Mouse (Mus musculus) megakaryocyte, embryonic 14.5 days (primary cell): Measurements from ENCODE around the gene Tet3.

Source experiments
- FLI1 ChIP-seq: IDR thresholded peaks from 2 replicates; pipeline ENCODE4 v1.6.1; 2012; ENCODE audit warnings: low read length, inconsistent platforms, mixed read lengths
- GATA1 ChIP-seq: IDR thresholded peaks from 3 replicates; pipeline ENCODE4 v1.6.1; 2012; ENCODE audit warnings: mixed read lengths, low read length, inconsistent platforms, borderline replicate concordance

DNA sequence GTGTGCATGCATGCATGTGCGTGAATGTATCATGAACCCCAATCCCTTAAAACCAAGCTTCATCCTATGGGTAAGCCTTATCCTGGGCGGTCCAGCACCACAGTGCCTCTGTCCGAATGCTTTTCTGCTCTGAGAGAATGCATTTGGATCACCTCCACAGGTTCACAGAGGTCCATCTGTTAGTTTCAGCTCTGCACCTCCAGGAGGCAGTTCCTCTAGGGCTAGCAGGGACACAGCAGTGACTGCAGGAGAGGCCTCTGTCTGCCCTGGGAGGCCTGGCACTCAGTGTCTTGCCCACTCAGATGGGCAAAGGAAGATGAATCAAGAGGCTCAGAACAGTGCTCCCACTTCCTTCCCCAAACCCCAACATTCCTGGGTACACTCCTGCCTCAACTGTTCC is 32.3 kb downstream of the Tet3 start:
- TF ChIP-seq GATA1 (no peak), FLI1 (no peak)
